Mouse (Mus musculus) neural tube, embryonic 12.5 days (tissue): ENCODE data around the gene Msn. TPM values are rescaled to one million over a fixed set of nuclear protein-coding genes. Genes with fewer than 3 reads are reported as not detected.

Source experiments
- ATAC-seq: fragments of 200-750 bp; cut with Nextera tagmentation; 2 replicates; pipeline ENCODE4 v1.8.0; 2017; ENCODE audit warnings: low read depth, mild to moderate bottlenecking, moderate TSS enrichment, moderate library complexity; ENCODE audit not compliant: low FRiP score
- H3K27ac ChIP-seq: fragments of 300-500 bp; sonication (generic); 2 replicates; pipeline ENCODE4 v1.5.1; 2016
- H3K27me3 ChIP-seq: fragments of 300-500 bp; sonication (generic); replicated peaks from 2 replicates; pipeline ENCODE4 v1.6.1; 2016; ENCODE audit warnings: mild to moderate bottlenecking
- H3K36me3 ChIP-seq: fragments of 300-500 bp; sonication (generic); 2 replicates; pipeline ENCODE4 v1.6.1; 2016; ENCODE audit warnings: mild to moderate bottlenecking
- H3K4me1 ChIP-seq: fragments of 300-500 bp; sonication (generic); 2 replicates; pipeline ENCODE4 v1.6.1; 2016
- H3K4me2 ChIP-seq: fragments of 300-500 bp; sonication (generic); replicated peaks from 2 replicates; pipeline ENCODE4 v1.6.1; 2016; ENCODE audit warnings: mild to moderate bottlenecking
- H3K4me3 ChIP-seq: fragments of 300-500 bp; sonication (generic); 2 replicates; pipeline ENCODE4 v1.5.1; 2016
- H3K9ac ChIP-seq: fragments of 300-500 bp; sonication (generic); 2 replicates; pipeline ENCODE4 v1.6.1; 2016; ENCODE audit warnings: mild to moderate bottlenecking
- H3K9me3 ChIP-seq: fragments of 300-500 bp; sonication (generic); 2 replicates; pipeline ENCODE4 v1.6.1; 2016; ENCODE audit warnings: mild to moderate bottlenecking
- WGBS: fragments of 180-500 bp; shearing (Covaris S2); methylation state at CpG from one replicate; pipeline ENCODE4 v1.1.7; 2016; 5-methylcytosine and 5-hydroxymethylcytosine counted together
- polyA plus RNA-seq: library from polyadenylated mRNA; unstranded; fragments of >200 nt; fragmentation: Nextera tagmentation; extraction: Ambion mirVana; gene quantifications from 2 replicates; pipeline ENCODE4 v1.2.1, GENCODE M21; 2016

Msn gene
- polyA plus RNA-seq, 1 experiment from 2014 or later = 90.7 TPM

- no peaks in the 10 kb centered on the region for H3K4me1 ChIP-seq
- H3K4me3 ChIP-seq = no peak overlapping the region
- no peak overlapping the region for H3K27ac ChIP-seq
- 69% methylated on average over 2 of the region's 2 CpGs for WGBS
- no peaks in the 10 kb centered on the region for H3K27me3 ChIP-seq
- ATAC-seq = no peak
- H3K36me3 ChIP-seq = no peaks in the 10 kb centered on the region
- no peaks in the 10 kb centered on the region for H3K9me3 ChIP-seq
- H3K4me2 ChIP-seq = no peak overlapping the region
- no peak overlapping the region for H3K9ac ChIP-seq
Observed at GRCm38 (mm10) chrX:96119997-96120396, 24.2 kb downstream of the Msn start.

GRCm38 (mm10) chrX:96121912-96122311 lies 26.1 kb downstream of the Msn start:
- H3K9ac ChIP-seq = no peak overlapping the region
- H3K4me1 ChIP-seq = no peaks in the 10 kb centered on the region
- WGBS = 81% methylated on average over 1 of the region's 1 CpGs
- no peak for ATAC-seq
- no peaks in the 10 kb centered on the region for H3K36me3 ChIP-seq
- no peak overlapping the region for H3K4me3 ChIP-seq
- H3K27ac ChIP-seq = no peak overlapping the region
- no peak overlapping the region for H3K4me2 ChIP-seq
- H3K27me3 ChIP-seq = no peaks in the 10 kb centered on the region
- H3K9me3 ChIP-seq = no peaks in the 10 kb centered on the region

DNA sequence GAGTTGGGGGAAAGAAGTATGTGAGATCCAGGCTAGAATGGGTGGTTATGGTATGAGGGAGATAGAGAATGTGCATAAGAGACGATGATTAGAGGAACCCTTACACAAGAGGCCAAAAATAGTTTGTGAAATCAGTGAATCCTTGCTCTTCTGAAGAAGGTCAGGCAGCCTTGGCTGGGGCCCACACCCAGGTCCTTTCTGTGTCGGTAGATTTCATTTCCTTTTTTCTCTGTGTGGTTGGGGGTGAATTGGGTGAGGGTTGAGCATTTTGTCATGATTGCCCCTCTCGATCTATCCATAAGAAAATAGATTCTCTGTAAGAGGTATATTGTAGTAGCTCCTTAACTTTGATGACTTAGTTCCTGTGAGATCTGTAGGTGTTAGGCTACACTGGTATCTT lies 31.0 kb downstream of the Msn start:
- H3K4me2 ChIP-seq = no peak overlapping the region
- no peaks in the 10 kb centered on the region for H3K36me3 ChIP-seq
- ATAC-seq = no peak
- no peak overlapping the region for H3K27ac ChIP-seq
- H3K4me1 ChIP-seq = no peaks in the 10 kb centered on the region
- WGBS = 85% methylated on average over 3 of the region's 3 CpGs
- H3K4me3 ChIP-seq = no peak overlapping the region
- no peaks in the 10 kb centered on the region for H3K9me3 ChIP-seq
- H3K9ac ChIP-seq = no peak overlapping the region
- no peaks in the 10 kb centered on the region for H3K27me3 ChIP-seq

- 55% methylated on average over 5 of the region's 5 CpGs for WGBS
- H3K36me3 ChIP-seq = no peaks in the 10 kb centered on the region
- no peak overlapping the region for H3K9ac ChIP-seq
- no peaks in the 10 kb centered on the region for H3K27me3 ChIP-seq
- ATAC-seq = no peak
- no peak overlapping the region for H3K4me3 ChIP-seq
- H3K4me1 ChIP-seq = no peaks in the 10 kb centered on the region
- no peak overlapping the region for H3K27ac ChIP-seq
- no peaks in the 10 kb centered on the region for H3K9me3 ChIP-seq
- no peak overlapping the region for H3K4me2 ChIP-seq
Observed at GRCm38 (mm10) chrX:96130139-96130538, 34.3 kb downstream of the Msn start.

DNA sequence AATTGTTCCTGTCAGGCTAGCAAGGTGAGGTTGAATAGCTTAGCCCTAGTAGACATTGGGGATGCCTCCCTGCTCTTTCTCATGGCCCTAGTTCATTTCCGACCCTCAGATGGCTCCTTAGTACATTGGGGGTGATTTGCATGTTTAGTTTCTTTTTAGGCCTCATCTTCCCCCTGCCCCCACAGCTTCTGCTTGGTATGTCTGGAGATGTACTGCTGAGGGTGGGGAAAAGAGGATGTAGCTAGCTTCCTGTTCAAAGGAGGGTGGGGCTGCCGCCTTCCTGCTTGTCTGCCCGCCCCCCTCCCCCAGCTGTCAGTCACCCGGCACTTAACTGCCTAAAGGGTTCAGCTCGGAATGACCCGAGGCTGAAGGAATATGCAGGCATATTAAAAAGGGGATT lies 34.8 kb downstream of the Msn start:
- 0 out of 2 replicates have a peak, but pooled peaks have one; percentile 17 for ATAC-seq
- H3K9me3 ChIP-seq = no peaks in the 10 kb centered on the region
- WGBS = 67% methylated on average over 6 of the region's 6 CpGs
- H3K4me1 ChIP-seq = no peaks in the 10 kb centered on the region
- H3K4me3 ChIP-seq = no peak overlapping the region
- no peaks in the 10 kb centered on the region for H3K36me3 ChIP-seq
- H3K9ac ChIP-seq = no peak overlapping the region
- H3K4me2 ChIP-seq = no peak overlapping the region
- H3K27me3 ChIP-seq = no peaks in the 10 kb centered on the region
- H3K27ac ChIP-seq = no peak overlapping the region

DNA sequence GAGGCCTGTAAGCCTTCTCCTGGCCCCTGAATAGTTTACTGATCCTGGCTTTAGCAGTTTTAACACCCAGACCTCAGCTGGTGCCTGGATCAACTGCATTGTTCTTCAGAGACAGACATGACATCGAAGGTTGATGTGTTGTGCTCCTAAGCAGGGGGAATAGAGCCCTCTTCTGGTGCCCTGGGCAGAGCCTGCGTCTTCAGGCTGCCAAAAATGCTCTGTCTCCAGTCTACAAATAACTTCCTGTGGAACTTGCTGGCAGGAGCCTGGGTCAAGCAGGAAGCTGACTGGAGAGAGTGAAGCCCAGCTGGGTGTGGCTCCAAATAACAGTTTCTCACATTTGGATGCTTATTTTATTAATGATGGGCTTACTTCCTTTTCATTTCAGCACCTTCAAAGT lies 37.4 kb downstream of the Msn start:
- no peaks in the 10 kb centered on the region for H3K9me3 ChIP-seq
- H3K4me1 ChIP-seq = no peaks in the 10 kb centered on the region
- WGBS = 53% methylated on average over 2 of the region's 2 CpGs
- no peak overlapping the region for H3K4me3 ChIP-seq
- H3K27me3 ChIP-seq = no peaks in the 10 kb centered on the region
- no peak overlapping the region for H3K4me2 ChIP-seq
- no peak for ATAC-seq
- no peak overlapping the region for H3K9ac ChIP-seq
- H3K27ac ChIP-seq = no peak overlapping the region
- H3K36me3 ChIP-seq = no peaks in the 10 kb centered on the region

- ATAC-seq = no peak
- H3K4me1 ChIP-seq = no peaks in the 10 kb centered on the region
- no peaks in the 10 kb centered on the region for H3K36me3 ChIP-seq
- 79% methylated on average over 5 of the region's 5 CpGs for WGBS
- H3K4me2 ChIP-seq = no peak overlapping the region
- H3K4me3 ChIP-seq = no peak overlapping the region
- no peak overlapping the region for H3K27ac ChIP-seq
- no peak overlapping the region for H3K9ac ChIP-seq
- H3K27me3 ChIP-seq = no peaks in the 10 kb centered on the region
- H3K9me3 ChIP-seq = no peaks in the 10 kb centered on the region
Observed at GRCm38 (mm10) chrX:96134243-96134661, 38.4 kb downstream of the Msn start.

GRCm38 (mm10) chrX:96134840-96135580 lies 39.2 kb downstream of the Msn start:
- H3K9me3 ChIP-seq = no peaks in the 10 kb centered on the region

GRCm38 (mm10) chrX:96135581-96135980 lies 39.7 kb downstream of the Msn start:
- Histone ChIP-seq H3K4me2 (no peak overlapping the region), H3K4me3 (no peak overlapping the region), H3K9ac (no peak overlapping the region), H3K9me3 (no peaks in the 10 kb centered on the region), H3K27me3 (no peaks in the 10 kb centered on the region), H3K27ac (no peak overlapping the region), H3K4me1 (no peaks in the 10 kb centered on the region), H3K36me3 (no peaks in the 10 kb centered on the region)
- 86% methylated on average over 4 of the region's 4 CpGs for WGBS
- ATAC-seq = no peak

More at GRCm38 (mm10) chrX:96134840-96135580, 39.2 kb downstream of the Msn start:
- Histone ChIP-seq H3K4me1 (no peaks in the 10 kb centered on the region), H3K9ac (no peak overlapping the region), H3K27ac (no peak overlapping the region), H3K4me3 (no peak overlapping the region), H3K36me3 (no peaks in the 10 kb centered on the region), H3K4me2 (no peak overlapping the region), H3K27me3 (no peaks in the 10 kb centered on the region)
- no peak for ATAC-seq
- WGBS = 85% methylated on average over 6 of the region's 6 CpGs

- Histone ChIP-seq H3K4me3 (no peak overlapping the region), H3K27ac (no peak overlapping the region), H3K4me2 (no peak overlapping the region), H3K36me3 (no peaks in the 10 kb centered on the region), H3K27me3 (no peaks in the 10 kb centered on the region), H3K9ac (no peak overlapping the region), H3K4me1 (no peaks in the 10 kb centered on the region), H3K9me3 (no peaks in the 10 kb centered on the region)
- no peak for ATAC-seq
- 87% methylated on average over 2 of the region's 2 CpGs for WGBS
Observed at GRCm38 (mm10) chrX:96139262-96139661, 43.4 kb downstream of the Msn start.

DNA sequence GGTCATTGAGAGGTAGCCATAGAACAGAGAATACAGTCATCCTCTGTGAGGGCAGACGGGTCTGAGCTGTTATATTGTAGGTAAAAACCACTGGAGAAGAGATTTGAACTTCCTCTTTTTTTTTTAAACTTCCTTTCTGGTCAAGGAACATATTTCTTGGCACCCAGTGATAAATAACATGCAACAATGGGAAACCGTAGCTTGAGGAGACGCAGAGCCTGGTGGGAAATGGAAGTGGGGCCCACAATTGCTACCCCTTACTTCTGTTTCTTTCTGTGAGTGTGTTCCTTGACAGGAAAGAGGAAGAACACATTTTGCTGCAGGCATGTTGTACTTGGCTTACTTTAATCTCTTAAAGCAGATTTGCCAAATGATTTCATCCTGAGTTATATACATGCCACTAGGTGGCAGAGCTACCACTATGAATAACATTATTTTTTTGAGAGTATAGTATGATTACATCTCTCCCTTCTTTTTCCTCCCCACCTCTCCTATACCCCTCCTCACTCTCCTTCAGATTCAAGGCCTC lies 49.2 kb downstream of the Msn start:
- no peak for ATAC-seq
- Histone ChIP-seq H3K9ac (no peak overlapping the region), H3K4me3 (no peak overlapping the region), H3K4me1 (no peaks in the 10 kb centered on the region), H3K27me3 (no peaks in the 10 kb centered on the region), H3K36me3 (no peaks in the 10 kb centered on the region), H3K9me3 (no peaks in the 10 kb centered on the region), H3K4me2 (no peak overlapping the region), H3K27ac (no peak overlapping the region)
- WGBS = 80% methylated on average over 3 of the region's 3 CpGs

GRCm38 (mm10) chrX:96148217-96148616 lies 52.4 kb downstream of the Msn start:
- WGBS = 95% methylated on average over 2 of the region's 2 CpGs
- Histone ChIP-seq H3K4me3 (no peak overlapping the region), H3K27ac (no peak overlapping the region), H3K9me3 (no peaks in the 10 kb centered on the region), H3K4me1 (no peaks in the 10 kb centered on the region), H3K9ac (no peak overlapping the region), H3K27me3 (no peaks in the 10 kb centered on the region), H3K4me2 (no peak overlapping the region), H3K36me3 (no peaks in the 10 kb centered on the region)
- ATAC-seq = no peak

DNA sequence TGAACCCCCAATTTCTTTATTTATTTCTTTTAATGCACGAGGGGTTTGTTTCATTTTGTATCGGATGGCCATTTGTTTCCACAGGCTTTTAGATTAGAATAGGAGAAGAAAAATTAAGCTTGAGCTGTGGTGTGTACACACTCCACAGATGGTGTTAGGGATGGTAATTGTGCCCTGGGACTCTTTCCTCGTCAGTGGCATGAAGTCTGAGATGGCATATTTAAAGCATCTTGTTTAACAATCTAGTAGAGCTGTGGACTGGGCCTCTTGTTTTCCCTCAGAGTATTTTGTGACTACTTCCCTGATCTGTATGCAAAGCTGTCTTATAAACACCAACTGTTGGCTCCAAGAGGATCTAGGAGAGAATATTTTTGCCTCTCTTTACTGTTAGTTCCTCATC lies 57.5 kb downstream of the Msn start:
- no peaks in the 10 kb centered on the region for H3K4me1 ChIP-seq
- ATAC-seq = no peak
- H3K36me3 ChIP-seq = no peaks in the 10 kb centered on the region
- WGBS = 87% methylated on average over 3 of the region's 3 CpGs
- H3K4me2 ChIP-seq = no peak overlapping the region
- no peak overlapping the region for H3K4me3 ChIP-seq
- no peak overlapping the region for H3K27ac ChIP-seq
- no peaks in the 10 kb centered on the region for H3K27me3 ChIP-seq
- no peak overlapping the region for H3K9ac ChIP-seq
- H3K9me3 ChIP-seq = no peaks in the 10 kb centered on the region
